Mouse (Mus musculus) intestine, embryonic 15.5 days (tissue): Measurements from ENCODE around the gene Man2b2. TPM values are rescaled to one million over a fixed set of nuclear protein-coding genes. Genes with fewer than 3 reads are reported as not detected.

Source experiments
- polyA plus RNA-seq: library from polyadenylated mRNA; unstranded; fragments of >200 nt; fragmentation: Nextera tagmentation; extraction: Ambion mirVana; gene quantifications from 2 replicates; pipeline ENCODE4 v1.2.1, GENCODE M21; 2015

Gene Man2b2
- polyA plus RNA-seq, 1 experiment from 2014 or later: 26.4 TPM

Other genes starting within 250 kb of the Man2b2 start
- gene Tbc1d14, start 237.4 kb downstream of the Man2b2 start, polyA plus RNA-seq: 30.0 and 30.3 TPM in 2 replicates
- gene D5Ertd579e, start 134.6 kb downstream of the Man2b2 start, polyA plus RNA-seq: 15.6 and 16.7 TPM in 2 replicates
- 21.8 and 23.5 TPM in 2 replicates for gene Bloc1s4, start 82.0 kb downstream of the Man2b2 start, polyA plus RNA-seq
- 421 and 480 TPM in 2 replicates for gene Mrfap1, start 33.9 kb downstream of the Man2b2 start, polyA plus RNA-seq
- 0.73 and 0.89 TPM in 2 replicates for gene Ppp2r2c, start 37.9 kb upstream of the Man2b2 start, polyA plus RNA-seq
- gene Wfs1, start 158.6 kb upstream of the Man2b2 start, polyA plus RNA-seq: 12.1 and 14.6 TPM in 2 replicates